Mouse (Mus musculus) lung, adult 2 months (tissue): ENCODE measurements around the gene Pdpk1. TPM values are rescaled to one million over a fixed set of nuclear protein-coding genes. Genes with fewer than 3 reads are reported as not detected.
"Not testable (repeated sequence)": the region's sequence is repeated elsewhere in the genome, so short reads cannot be mapped to it uniquely, and the experiment has no call there.

Experiments
- DNase-seq: peaks from one replicate; pipeline ENCODE4 v3.0.0; 2022
- H3K4me1 ChIP-seq: fragments of 200-500 bp; 2 replicates; pipeline ENCODE4 v1.6.1; 2011; ENCODE audit warnings: low read length; ENCODE audit not compliant: control insufficient read depth, insufficient read depth
- H3K4me3 ChIP-seq: fragments of 200-500 bp; replicated peaks from 2 replicates; pipeline ENCODE3; 2011; ENCODE audit warnings: low read depth, mild to moderate bottlenecking, control low read depth, low read length; ENCODE audit errors: extremely low read depth
- CTCF ChIP-seq: fragments of 200-500 bp; IDR thresholded peaks from 2 replicates; pipeline ENCODE4 v1.5.1; 2011; ENCODE audit warnings: mild to moderate bottlenecking, low read length, control low read depth; ENCODE audit not compliant: insufficient read depth
- POLR2A ChIP-seq: fragments of 200-500 bp; IDR thresholded peaks from 2 replicates; pipeline ENCODE4 v1.6.1; 2011; ENCODE audit warnings: low read depth, mild to moderate bottlenecking, control low read depth, low read length, borderline replicate concordance; ENCODE audit errors: extremely low read depth
- WGBS: fragments of 180-500 bp; shearing (Covaris S2); methylation state at CpG from one replicate; pipeline ENCODE4 v1.1.7; 2018; 5-methylcytosine and 5-hydroxymethylcytosine counted together
- polyA plus RNA-seq: library from polyadenylated mRNA; depleted of rRNA; stranded (reverse); fragments of >200 nt; gene quantifications from 2 replicates; pipeline ENCODE4 v1.2.3, GENCODE M21; 2012

The Pdpk1 gene
- polyA plus RNA-seq, 1 experiment: 19.8 TPM

GRCm38 (mm10) chr17:24127592-24127991 is 23.1 kb downstream of the Pdpk1 start:
- peaks cover 12% of the 10 kb centered on the region for H3K4me1 ChIP-seq
- no peak for DNase-seq
- TF ChIP-seq POLR2A: no peak
- TF ChIP-seq CTCF: no peak
- 56% methylated on average over 1 of the region's 1 CpGs for WGBS
- no peak overlapping the region for H3K4me3 ChIP-seq

GRCm38 (mm10) chr17:24126801-24127200 is 23.9 kb downstream of the Pdpk1 start:
- WGBS: 51% methylated on average over 3 of the region's 3 CpGs
- H3K4me3 ChIP-seq: no peak overlapping the region
- peaks cover 12% of the 10 kb centered on the region for H3K4me1 ChIP-seq
- TF ChIP-seq POLR2A (no peak), CTCF (no peak)
- DNase-seq: no peak

- no peak for DNase-seq
- 50% methylated on average over 3 of the region's 3 CpGs for whole genome bisulfite sequencing
- Histone ChIP-seq H3K4me1 (peaks cover 19% of the 10 kb centered on the region), H3K4me3 (no peak overlapping the region)
- no peak for TF ChIP-seq POLR2A
Observed at GRCm38 (mm10) chr17:24119446-24119845, 31.3 kb downstream of the Pdpk1 start.

DNA sequence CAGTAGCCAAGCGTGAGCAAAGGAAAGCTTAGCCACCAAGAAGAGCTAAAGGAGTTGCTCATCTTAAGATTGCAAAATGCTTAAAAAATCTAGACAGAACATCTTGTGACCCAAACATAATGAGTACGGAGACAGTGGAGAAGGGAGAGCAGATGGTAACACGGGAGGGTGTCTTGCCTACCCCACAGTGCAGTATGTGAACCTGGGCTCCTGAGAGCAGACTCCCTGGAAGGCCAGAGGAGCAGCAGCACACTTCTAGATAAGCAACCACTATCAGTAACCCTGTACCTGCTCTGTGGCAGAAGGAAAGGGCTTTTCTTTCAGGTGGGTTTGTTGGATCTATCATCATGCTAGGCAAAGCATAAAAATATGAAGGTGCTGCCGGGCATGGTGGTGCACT is 37.7 kb downstream of the Pdpk1 start:
- WGBS: 81% methylated on average over 4 of the region's 4 CpGs
- DNase-seq: no peak
- TF ChIP-seq CTCF (no peak), POLR2A (no peak)
- peaks cover 17% of the 10 kb centered on the region for H3K4me1 ChIP-seq
- no peak overlapping the region for H3K4me3 ChIP-seq

GRCm38 (mm10) chr17:24111256-24111655 is 39.5 kb downstream of the Pdpk1 start:
- Histone ChIP-seq H3K4me1 (peaks cover 10% of the 10 kb centered on the region), H3K4me3 (no peak overlapping the region)
- WGBS: 17% methylated on average over 1 of the region's 1 CpGs
- no peak for DNase-seq
- no peak for TF ChIP-seq POLR2A
- no peak for TF ChIP-seq CTCF

DNA sequence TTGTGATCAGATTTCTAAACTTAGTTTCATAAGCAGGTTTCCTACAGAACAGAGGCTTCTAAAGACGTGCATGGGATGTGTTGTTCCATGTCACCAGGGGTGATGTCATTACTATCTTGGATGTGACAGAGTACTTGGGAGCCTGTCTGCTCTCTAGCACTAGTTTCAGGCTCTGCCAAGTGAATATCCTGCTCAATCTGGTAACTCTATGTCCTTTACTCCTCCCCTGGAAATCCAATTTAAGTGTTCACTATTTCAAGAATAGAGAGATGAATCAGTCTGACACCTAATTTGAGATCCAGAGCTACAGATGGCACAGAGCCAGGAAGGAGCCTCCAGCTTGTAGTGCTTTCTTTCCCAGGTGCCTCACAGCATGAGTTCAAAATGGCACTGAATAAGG is 41.8 kb downstream of the Pdpk1 start:
- no peak overlapping the region for H3K4me3 ChIP-seq
- TF ChIP-seq CTCF (no peak), POLR2A (no peak)
- 0 out of 2 replicates have a peak, but pooled peaks cover 5% of the 10 kb centered on the region for H3K4me1 ChIP-seq
- DNase-seq: no peak
- 71% methylated on average over 1 of the region's 1 CpGs for WGBS

DNA sequence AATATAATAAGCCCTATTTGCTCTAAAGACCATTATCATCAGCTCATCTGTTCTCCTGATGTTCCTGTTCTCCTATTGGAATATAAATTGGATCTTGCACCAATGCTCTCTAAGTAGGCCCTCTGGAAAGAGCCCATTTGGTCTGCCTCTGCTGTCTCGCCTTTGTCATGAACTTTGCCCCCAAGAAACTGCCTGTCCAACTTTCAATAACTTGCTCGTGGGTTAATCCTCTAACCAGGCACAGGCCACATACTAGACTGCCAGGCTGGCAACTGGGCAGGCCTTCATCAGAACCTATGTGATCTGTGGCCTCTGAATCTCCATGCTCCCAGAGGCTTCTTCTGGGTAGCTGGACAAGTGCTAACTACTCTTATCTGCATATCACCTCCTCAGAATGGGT is 45.6 kb downstream of the Pdpk1 start:
- no peak for DNase-seq
- Histone ChIP-seq H3K4me3 (no peak overlapping the region), H3K4me1 (no peaks in the 10 kb centered on the region)
- 75% methylated on average over 2 of the region's 2 CpGs for WGBS
- TF ChIP-seq CTCF: no peak
- TF ChIP-seq POLR2A: no peak

GRCm38 (mm10) chr17:24098354-24098753 is 52.4 kb downstream of the Pdpk1 start:
- 88% methylated on average over 4 of the region's 4 CpGs for WGBS
- TF ChIP-seq CTCF (no peak), POLR2A (no peak)
- no peaks in the 10 kb centered on the region for H3K4me1 ChIP-seq
- H3K4me3 ChIP-seq: no peak overlapping the region
- no peak for DNase-seq

DNA sequence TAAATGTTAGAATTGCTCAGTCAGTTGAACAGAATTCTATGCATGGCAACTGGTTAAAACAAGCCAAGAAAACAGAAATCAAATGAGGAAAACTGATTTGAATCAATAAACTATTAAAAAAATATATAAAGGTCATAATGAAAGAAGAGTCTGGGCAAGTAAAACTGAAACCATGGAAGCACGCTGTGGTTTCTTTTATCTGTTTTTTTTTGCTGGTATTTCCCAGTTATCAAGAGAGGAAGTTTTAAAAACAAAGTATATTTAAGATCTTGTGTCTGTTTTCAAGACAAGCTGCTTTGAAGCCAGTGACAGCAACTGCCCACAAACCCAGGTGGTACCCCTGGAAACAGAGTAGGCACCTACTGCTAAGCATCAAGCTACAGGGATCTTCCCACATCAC is 60.1 kb downstream of the Pdpk1 start:
- Histone ChIP-seq H3K4me1 (no peaks in the 10 kb centered on the region), H3K4me3 (no peak overlapping the region)
- WGBS: 93% methylated on average over 1 of the region's 1 CpGs
- TF ChIP-seq CTCF (no peak), POLR2A (no peak)
- DNase-seq: no peak

GRCm38 (mm10) chr17:24086399-24086798 is 64.3 kb downstream of the Pdpk1 start:
- H3K4me1 ChIP-seq, H3K4me3 ChIP-seq, DNase-seq: not testable (repeated sequence)
- WGBS: 74% methylated on average over 4 of the region's 4 CpGs

DNA sequence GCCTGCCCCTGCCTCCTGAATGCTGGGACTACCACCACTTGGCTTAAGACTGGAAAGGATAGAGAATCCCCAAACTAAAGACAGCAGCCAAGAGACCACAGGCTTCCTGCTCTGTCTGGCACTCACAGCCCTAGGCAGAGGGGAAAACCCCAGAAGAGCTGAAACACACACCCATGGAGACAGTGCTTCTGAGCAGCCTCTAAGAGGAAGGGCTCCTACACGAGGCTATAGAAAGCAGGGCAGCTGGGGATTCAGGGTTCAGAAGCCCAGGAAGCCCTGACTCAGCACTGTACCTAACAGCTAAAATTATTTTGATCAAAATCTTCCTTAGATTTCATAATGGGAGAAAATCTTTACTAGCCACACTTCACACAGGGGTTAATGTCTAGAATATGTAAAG is 66.1 kb downstream of the Pdpk1 start:
- Histone ChIP-seq H3K4me1 (no peaks in the 10 kb centered on the region), H3K4me3 (no peak overlapping the region)
- 45% methylated on average over 1 of the region's 1 CpGs for WGBS
- DNase-seq: no peak
- TF ChIP-seq POLR2A (no peak), CTCF (no peak)
